Mouse (Mus musculus): ENCODE measurements around the gene Pptc7.

- TF ChIP-seq POLR2A (IDR thresholded peaks at IDR 0.05; ENCODE audit: borderline replicate concordance, low read depth, low read length), result no peak
- no peak for TF ChIP-seq CTCF (IDR thresholded peaks at IDR 0.05; ENCODE audit: low read depth, low read length)
Measured at GRCm38 (mm10) chr5:122280422-122280826, 3.7 kb upstream of the Pptc7 start.

Measured in bone marrow macrophage, adult 2 months (primary cell).